Mouse (Mus musculus) A20 (cell line): ENCODE results near the gene Slc25a10.

Experiments
- DNase-seq: peaks from one replicate; pipeline ENCODE4 v3.0.0-alpha.2; 2011; ENCODE audit warnings: low read depth, low spot score

The Slc25a10 gene

DNA sequence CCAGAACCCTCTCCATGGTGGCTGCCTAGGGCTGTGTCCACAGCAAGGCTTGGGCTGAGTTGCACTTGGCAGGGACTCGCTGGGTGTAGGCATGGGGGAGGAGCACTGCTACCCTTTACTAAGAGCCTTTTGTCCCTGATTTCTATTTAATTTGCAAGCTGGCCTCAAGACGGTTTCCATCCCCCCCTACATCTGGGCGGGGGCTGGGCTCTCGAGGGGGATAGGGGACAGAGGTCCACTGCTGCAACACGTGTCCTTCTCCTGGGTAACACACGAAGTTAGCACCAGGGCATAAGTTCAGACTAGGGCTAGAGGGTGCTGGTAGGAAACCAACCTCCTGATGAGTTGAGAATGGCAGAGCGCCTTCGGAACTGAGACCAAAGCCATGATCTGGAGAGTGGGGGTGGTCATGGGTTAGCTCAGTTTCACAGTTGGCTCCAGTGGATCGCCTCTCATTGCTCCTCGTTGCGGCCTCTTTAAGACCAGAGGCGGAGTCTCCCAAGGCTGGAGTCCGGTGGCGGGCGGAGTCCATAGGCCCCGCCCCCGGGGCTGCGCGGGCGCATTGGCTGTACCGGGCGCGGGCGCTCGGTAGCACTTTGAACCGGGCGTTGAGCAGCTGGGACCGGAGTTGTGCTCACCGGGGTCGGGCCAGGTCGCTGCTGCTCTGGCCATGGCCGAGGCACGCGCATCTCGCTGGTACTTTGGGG, at the start of gene Slc25a10:
Slc25a10 (plus strand) TSS at position 524 of the 707 bp plus-strand sequence.
- DNase-seq = peak; percentile 93

DNA sequence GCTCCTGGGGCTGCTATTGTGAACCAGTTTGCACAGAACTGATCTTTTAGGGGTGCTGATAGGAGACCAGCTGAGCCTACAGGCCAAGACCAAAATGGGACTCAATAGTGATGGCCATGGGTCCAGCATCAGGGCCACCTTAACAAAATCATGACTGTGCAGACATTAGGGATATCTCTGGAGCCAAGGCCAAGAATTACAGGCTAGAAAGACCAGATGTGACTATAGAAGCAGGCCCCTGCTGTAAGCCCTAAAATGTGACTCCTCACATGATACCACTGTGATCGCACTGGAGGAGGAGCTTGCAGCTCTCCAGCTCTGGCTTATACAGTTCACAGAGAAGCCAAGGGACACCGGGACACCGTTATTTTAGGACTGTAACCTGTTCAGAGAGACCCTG, 49.3 kb upstream of the Slc25a10 start, which contains the start of gene Tspan10:
Tspan10 (plus strand) TSS at position 301 of the 400 bp plus-strand sequence.
- no peak for DNase-seq

DNA sequence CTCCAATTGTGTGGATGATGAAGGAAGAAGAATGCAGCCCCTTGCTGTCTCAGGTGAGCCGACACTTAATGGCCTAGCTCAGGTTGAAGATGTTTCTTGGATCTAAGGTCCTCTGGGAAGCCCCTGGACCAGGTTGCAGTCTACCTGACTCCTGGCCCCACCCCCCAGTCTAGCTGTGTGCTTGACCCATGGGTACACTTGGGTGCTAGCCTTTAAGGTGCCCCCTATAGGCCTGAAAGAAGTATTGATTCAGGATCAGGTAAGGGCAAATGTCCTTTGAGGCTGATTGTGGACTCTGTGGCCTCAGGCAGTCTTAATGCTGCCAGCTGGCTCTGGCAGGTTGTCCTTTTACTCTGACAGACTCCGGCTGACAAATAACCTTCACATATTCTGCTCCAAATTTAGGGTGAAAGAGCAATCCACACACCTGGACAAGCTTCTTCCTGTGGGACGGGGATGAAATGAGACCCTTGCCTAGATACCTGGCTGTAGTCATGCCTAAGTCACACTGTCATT, 48.8 kb upstream of the Slc25a10 start:
- no peak for DNase-seq

DNA sequence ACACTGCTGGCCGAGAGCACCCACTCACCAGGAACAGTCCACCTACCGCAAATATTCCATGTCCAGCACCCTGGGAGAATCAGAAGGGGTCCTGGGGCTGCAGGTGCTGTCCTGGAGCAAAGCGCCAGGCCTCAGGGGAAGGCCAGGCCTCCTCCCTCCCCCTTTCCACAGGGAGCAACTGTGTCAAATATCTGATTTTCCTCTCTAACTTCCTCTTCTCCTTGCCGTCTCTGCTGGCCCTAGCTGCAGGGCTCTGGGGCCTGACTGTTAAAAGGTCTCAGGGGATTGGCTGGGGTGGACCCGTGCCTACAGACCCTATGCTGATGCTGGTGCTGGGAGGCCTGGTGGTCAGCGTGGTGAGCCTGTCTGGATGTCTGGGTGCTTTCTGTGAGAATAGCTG, 47.5 kb upstream of the Slc25a10 start:
- DNase-seq = no peak

DNA sequence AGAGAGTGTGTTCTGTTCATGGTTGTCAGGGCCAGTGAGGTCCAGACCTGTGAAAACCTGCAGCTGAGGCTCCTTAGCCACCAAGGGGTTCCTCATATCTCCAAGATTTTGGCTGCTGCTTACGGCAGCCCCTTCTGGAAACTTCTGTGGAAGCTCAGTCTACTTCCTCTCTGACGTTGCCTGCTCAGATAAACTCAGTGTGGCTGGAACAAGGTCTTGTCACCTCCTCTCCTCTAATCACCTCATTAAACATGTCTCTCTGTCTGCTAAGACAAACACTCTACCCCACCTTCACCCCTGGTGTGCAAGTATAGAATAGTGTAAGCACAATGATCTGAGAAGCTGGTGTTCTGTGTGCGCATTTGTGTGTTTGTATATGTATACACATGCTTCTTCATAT, 46.2 kb upstream of the Slc25a10 start:
- DNase-seq = no peak

DNA sequence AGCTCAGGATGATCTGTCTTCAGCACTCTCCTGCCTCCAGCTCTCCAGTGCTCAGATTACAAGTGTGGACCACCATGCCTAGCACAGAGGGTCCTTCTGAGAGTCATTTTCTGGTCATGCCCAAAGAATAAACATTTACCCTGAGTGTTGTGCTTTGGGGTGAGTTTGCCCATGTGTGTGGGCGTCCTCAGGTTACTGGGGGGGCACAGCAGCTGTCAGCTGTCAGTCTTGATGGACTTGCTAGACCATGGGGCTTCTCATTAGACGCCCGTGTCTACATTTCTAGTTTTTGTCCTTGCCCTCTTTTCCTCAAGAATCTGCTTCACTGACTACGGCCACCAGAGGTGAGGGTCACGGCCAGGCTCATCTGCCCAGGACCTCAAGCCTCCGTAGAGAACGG, 44.5 kb upstream of the Slc25a10 start:
- no peak for DNase-seq

DNA sequence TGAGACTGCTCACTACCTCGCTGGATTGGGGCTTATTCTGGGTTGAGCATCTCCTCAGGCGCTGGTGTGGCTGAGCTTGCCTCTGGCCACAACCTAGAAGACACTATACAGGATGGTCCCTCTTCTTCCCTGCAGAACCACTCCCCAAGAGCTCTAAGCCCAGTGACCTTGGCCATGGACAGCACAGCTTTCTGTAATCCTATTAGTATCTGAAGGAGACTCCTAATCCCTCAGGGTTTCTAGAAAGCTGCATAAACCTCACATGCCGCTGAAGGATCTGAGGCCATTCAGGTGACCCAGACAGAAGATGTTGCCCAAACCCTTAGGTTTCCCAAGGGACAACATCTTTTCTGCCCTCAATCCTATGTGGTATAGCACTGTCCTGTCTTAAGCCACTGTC, 39.4 kb upstream of the Slc25a10 start:
- DNase-seq = no peak

DNA sequence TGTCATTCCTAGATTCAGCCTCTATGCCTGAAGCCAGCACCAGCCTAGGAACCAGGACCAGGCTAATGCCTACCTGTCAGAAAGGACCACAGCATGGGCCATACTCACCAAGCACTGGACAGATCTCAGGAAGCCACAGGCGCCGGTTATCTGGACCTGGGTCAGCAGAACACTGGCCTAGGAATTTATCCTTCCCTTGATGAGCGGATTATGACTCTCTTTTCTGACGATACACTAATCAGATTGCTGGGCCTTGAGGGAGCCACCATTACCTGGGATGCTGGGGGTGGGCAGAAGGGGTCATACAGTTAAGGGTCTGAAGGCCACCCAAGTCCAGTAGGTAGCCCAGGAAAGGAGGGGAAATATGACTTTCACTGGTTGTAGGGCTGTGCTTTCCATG, 38.3 kb upstream of the Slc25a10 start, which contains the start of gene Pde6g:
Pde6g (minus strand) TSS at position 195 of the 400 bp plus-strand sequence.
- DNase-seq = no peak

DNA sequence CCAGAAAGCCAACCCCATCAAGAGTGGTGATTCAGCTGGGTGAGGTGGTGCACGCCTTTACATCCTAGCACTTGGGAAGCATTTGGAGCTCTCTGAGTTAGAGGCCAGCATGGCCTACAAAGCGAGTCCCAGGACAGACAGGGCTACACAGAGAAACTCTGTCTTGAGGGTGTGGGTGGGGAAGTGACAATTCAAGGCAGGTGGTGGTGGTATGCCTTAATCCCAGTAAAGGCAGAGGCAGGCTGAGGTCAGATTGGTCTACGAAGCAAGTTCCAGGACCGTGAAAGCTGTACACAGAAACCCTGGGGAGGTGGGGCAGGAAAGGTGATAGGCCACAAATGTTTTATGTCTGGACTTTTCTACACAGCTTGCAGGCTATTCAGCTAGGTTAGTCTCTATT, 36.7 kb upstream of the Slc25a10 start:
- no peak for DNase-seq

DNA sequence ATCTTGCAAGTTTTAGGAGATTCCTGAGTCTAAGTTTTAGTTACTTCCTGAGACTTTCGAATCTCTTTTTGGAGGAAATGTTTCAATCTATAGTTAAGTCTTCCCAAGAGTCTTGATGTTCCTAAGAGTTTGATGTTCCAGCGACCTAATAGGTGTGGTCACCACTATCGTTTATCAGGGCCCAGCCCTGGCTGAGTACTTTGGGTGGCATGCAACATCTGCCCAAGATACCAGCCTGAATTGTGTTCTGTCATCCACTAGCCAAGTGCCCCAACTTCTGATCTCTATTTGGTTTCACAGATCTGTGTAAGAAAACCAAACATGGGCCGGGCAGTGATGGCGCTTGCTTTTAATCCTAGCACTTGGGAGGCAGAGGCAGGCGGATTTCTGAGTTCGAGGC, 36.2 kb upstream of the Slc25a10 start:
- DNase-seq = no peak

DNA sequence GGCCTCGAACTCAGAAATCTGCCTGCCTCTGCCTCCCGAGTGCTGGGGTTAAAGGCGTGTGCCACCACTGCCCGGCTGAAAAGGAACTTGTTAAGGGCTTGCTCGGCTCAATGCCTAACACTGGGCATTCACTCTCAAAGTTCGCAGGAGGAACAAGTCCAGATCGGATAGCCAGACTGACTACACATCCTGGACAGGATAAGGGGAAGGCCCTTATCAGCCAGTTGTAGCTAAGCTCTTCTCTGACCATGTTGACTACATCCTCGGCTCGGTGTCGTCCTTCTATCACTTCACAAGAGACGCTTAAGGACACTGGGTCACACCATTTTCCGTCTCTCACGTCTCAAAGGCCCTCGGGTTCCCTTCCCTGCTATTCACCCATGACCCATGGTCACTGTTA, 34.3 kb upstream of the Slc25a10 start:
- no peak for DNase-seq

DNA sequence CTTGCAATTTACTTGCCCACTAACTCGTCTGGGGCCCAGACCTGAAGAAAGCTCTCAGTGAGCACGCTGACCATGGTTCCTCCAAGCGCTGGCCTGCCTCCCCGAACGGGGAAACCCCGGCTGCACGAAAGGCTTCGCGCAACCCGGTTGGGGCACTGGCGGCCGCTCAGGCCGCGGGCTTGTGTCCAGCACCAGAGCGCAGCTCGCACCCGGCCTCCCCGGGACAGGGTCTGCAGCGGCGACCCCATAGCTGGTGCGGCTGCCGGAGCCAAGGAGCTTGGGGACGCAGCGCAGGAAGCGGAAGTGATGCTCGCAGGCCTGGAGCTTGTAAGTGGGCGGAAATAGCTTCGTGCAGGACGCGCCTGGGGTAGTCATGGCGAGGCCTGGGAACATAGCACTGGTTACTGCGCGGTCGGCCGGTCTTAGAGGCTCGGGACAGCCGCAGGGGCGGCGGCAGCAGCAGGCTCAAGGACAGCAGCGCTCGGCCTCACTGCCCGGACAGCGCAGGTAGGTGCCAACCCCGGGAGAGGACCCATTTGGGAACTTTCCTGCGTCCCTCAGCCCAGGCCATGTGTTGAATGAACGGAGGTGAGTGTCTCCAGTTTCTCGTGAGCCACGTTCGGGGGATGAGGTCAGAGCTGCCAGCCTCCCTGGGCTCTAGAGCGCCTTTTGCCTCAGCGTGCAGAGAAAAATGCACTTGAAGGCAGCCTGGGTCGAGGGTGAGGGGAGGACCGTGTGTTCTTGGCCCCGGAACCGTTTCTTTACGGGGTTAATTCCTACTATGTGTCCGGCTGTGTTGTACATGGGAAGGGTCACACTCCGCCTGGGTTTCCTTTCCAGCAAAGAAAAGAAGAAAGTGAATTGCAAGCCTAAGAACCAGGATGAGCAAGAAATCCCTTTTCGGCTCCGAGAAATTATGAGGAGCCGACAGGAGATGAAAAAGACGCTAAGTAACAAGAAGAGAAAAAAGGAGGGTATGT, 33.6 kb upstream of the Slc25a10 start, which contains the start of the genes Oxld1 and Ccdc137:
Oxld1 (minus strand) TSS at position 297 of the 980 bp plus-strand sequence.
Ccdc137 (plus strand) TSS at position 344 of the 980 bp plus-strand sequence.
- peak; percentile 91 for DNase-seq

DNA sequence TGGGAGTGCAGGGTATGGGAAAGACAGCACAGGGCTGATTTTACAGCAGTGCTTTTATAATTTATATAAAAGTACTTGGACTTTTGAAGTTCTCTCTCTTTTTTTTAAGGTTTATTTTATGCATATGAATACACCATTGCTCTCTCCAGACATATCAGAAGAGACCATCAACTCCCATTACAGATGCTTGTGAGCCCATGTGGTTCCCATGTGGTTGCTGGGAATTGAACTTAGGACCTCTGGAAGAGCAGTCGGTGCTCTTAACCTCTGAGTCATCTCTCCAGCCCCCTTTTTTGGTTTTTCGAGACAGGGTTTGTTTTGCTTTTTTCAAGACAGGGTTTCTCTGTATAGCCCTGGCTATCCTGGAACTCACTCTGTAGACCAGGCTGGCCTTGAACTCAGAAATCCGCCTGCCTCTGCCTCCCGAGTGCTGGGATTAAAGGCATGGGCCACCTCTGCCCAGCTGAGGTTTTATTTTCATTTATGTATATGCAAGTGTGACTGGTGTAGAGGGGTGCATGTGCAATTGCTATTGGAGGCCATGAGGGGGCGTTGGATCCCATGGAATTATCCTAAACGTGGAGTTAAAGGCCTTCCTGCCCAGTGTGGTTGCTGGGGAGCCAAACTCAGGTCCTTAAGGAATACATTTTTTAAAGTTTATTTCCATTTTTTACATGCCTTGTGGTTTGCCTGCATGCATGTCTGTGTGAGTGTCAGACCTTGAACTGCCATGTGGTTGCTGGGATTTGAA, 32.6 kb upstream of the Slc25a10 start:
- DNase-seq = peak; percentile 37

DNA sequence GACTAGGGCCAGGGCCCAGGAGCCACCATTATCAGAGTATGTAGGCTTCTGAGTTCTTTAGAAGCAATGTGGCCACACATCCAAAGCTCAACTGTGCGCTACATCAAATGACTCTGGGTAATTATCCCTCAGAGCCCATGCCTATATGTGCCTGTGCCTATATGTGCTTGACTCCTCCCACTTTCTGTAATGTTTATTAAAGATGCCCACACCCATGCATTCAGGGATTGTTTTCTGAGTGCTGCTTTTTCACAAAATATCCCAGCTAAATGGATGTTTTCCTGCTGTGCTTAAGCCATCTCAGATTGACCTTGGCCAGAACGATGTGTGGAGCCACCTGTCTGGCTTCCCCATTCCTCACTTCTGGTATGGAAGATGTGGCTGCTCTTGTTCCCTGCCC, 28.1 kb upstream of the Slc25a10 start:
- DNase-seq = no peak

DNA sequence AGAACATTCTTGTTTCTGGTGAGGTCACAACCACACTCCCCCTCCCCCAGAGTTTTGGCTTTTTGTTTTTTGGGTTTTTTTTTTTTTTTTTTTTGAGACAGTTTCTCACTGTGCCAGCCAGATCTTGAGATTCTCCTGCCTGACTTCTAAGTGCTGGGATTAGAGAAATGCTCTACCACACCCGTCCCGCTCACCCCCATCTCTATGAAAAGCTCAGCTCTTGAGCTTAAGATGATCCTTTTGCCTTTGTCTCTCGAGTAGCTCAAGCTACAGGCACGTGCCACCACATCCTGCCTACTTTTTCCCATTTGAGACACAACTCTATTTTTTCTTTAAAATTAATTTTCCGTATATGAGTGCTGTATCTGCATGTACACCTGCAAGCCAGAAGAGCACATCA, 27.3 kb upstream of the Slc25a10 start:
- DNase-seq = no peak

DNA sequence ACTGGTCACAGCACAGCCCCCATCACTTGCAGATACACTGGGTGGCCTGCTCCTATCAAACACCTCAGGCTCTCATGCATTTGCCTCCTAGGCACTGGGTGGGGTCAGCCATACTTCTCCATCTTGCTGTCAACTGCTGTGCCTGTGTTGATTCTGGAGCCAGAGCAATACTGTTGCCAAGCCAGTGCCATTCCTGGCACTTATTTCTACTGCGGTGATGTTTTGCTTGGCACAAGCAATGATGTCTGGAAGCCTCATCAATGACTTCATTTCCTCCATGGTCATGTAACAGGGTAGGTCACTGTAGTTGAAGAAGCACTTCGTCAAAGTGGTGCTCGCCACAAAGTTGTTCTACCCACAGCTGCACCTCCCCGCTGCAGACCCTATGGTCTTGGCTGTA, 26.1 kb upstream of the Slc25a10 start:
- no peak for DNase-seq

DNA sequence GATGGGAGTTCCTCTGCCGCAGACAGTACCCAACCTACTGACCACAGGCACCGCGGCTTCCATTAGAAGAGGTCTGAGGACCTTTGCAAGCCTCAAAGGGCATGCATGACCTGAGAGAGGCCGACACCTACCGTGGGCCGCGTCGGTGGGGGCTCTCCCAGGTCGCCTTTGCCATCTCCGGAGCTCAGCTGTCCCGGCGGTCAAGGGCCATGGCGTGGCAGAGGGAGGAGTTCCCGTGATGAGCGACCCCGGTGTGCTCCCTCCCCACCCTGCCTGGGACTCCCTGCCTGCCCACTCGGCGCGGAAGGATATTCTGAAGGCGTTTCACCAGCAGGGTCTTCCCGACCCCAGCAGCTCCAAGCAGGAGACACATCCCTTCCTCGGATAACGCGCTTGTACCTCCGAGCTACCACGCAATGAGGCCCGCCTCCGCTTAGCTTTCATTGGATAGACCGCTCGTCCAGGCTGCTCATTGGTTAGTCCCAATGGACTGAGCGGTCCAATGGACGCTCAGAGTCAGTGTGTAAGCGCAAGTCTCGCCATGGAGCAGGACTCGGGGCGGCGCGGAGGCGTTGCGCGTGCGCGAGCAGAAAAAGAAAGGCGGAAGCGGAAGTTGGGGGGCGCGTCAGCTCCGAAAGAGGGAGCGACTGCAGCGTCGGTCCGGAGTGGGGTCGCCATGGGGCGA, 24.4 kb upstream of the Slc25a10 start, which contains the start of gene Arl16:
Arl16 (minus strand) TSS at position 557 of the 685 bp plus-strand sequence.
- peak; percentile 99 for DNase-seq

DNA sequence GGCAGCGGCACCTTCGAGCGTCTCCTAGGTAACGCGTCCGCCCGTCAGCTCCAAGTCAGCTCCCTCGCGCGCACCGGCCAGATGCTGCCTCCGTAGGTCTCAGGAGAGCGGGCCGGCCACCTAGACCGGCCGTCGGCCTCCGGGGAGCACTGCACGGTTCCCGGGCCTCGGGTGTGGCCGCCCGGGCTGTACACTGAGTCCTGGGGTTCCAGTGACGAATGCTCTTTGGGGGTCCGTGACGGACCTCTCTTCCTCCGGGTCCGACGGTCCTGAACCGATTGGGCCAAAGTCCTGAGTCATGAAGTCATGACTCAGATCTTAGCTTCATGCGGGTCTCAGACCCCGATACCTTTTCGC, 23.9 kb upstream of the Slc25a10 start:
- no peak for DNase-seq

DNA sequence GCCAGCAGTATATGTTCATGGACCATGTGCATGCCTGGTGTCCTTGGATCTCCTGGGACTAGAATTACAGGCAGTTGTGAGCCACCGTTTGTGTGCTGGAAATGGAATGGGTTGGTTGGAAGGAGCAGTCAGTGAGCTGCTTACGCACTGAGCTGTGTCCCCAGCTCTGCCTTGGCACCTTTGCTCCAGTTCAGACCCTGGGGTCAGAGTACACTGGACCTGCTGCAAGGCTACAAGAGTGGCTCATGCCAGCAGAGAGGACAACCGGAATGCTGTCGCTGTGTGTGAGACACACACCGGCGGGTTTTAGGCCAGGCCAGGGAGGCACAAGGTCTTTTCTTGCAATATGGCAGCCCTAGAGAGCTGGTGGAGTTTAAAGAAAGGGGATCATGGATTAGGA, 19.6 kb upstream of the Slc25a10 start:
- no peak for DNase-seq

DNA sequence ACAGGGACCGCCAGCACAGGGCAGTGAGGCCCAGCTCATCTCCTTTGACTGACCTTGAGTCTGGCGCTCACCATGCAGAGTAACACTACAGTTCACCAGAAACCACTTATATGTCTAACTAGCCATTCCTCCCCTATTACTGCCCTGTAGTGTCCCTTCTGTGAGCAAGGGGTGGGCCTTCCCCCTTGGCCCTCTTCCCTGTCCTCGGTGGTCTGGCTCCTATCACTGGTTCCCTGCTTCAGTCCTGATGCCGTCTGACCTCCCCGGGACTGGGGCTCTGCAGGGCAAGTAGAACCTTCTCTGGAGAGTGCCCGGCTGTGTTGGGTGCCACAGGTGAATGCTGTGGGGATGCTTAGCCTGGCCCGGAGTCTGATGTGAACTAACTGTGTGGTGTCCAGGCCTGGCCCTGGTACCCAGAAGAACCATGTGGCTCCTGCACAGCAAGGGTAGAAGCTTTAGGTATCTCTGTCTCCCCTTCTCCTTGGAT, 8.1 kb upstream of the Slc25a10 start:
- no peak for DNase-seq
